Mouse (Mus musculus) embryo, embryonic 11 days (tissue): ENCODE measurements at regions not wholly inside any gene's neighbourhood (a gene's known extent, or its start where the extent isn't known, plus 50 kb on each side); places are given as distances from the start of the nearest gene placed in this dataset.

Source experiments
- DNase-seq: peaks from one replicate; pipeline ENCODE4 v3.0.0-alpha.2; 2015

GRCm38 (mm10) chr3:70783142-70783541 lies 775.7 kb downstream of the Otol1 start:
- DNase-seq, result peak; percentile 2

GRCm38 (mm10) chr3:70802230-70802629 lies 794.8 kb downstream of the Otol1 start:
- no peak for DNase-seq

GRCm38 (mm10) chr3:70803411-70803810 lies 796.0 kb downstream of the Otol1 start:
- DNase-seq, result no peak

GRCm38 (mm10) chr3:70803885-70804284 lies 796.5 kb downstream of the Otol1 start:
- no peak for DNase-seq

- peak; percentile 15 for DNase-seq
These were observed 799.8 kb downstream of the Otol1 start for GRCm38 (mm10) chr3:70807170-70807569.
